Mouse (Mus musculus) neural tube, embryonic 14.5 days (tissue): ENCODE data around the gene Tbc1d20. TPM values are rescaled to one million over a fixed set of nuclear protein-coding genes. Genes with fewer than 3 reads are reported as not detected.
"Not testable (repeated sequence)": the region's sequence is repeated elsewhere in the genome, so short reads cannot be mapped to it uniquely, and the experiment has no call there.

Source experiments
- ATAC-seq: fragments of 200-750 bp; cut with Nextera tagmentation; 2 replicates; pipeline ENCODE4 v1.8.0; 2017; ENCODE audit warnings: low read depth, mild to moderate bottlenecking, moderate TSS enrichment, moderate library complexity
- H3K27ac ChIP-seq: fragments of 300-500 bp; sonication (generic); 2 replicates; pipeline ENCODE4 v1.5.1; 2014; ENCODE audit warnings: low read depth, mild to moderate bottlenecking, control low read depth, low read length, moderate library complexity, mixed read lengths
- H3K27me3 ChIP-seq: fragments of 300-500 bp; sonication (generic); 2 replicates; pipeline ENCODE4 v1.6.1; 2014; ENCODE audit warnings: low read length; ENCODE audit not compliant: control insufficient read depth, insufficient read depth
- H3K36me3 ChIP-seq: fragments of 300-500 bp; sonication (generic); 2 replicates; pipeline ENCODE4 v1.6.1; 2014; ENCODE audit warnings: low read length, mixed read lengths; ENCODE audit not compliant: control insufficient read depth, insufficient read depth
- H3K4me1 ChIP-seq: fragments of 300-500 bp; sonication (generic); 2 replicates; pipeline ENCODE4 v1.6.1; 2014; ENCODE audit warnings: low read length; ENCODE audit not compliant: control insufficient read depth, insufficient read depth
- H3K4me2 ChIP-seq: fragments of 300-500 bp; sonication (generic); 2 replicates; pipeline ENCODE4 v1.6.1; 2014; ENCODE audit warnings: mild to moderate bottlenecking, low read depth, low read length, control low read depth
- H3K4me3 ChIP-seq: fragments of 300-500 bp; sonication (generic); 2 replicates; pipeline ENCODE4 v1.5.1; 2014; ENCODE audit warnings: low read depth, low read length, control low read depth, mixed read lengths
- H3K9ac ChIP-seq: fragments of 300-500 bp; sonication (generic); replicated peaks from 2 replicates; pipeline ENCODE4 v1.6.1; 2014; ENCODE audit warnings: low read depth, mild to moderate bottlenecking, control low read depth, low read length, mixed read lengths
- H3K9me3 ChIP-seq: fragments of 300-500 bp; sonication (generic); 2 replicates; pipeline ENCODE4 v1.6.1; 2016; ENCODE audit warnings: low read length; ENCODE audit not compliant: control insufficient read depth
- WGBS: fragments of 180-500 bp; shearing (Covaris S2); extraction: QIAGEN DNeasy Blood & Tissue Kit; methylation state at CpG from one replicate; pipeline ENCODE4 v1.1.7; 2014; 5-methylcytosine and 5-hydroxymethylcytosine counted together
- polyA plus RNA-seq: library from polyadenylated mRNA; unstranded; fragments of >200 nt; fragmentation: Nextera tagmentation; extraction: Ambion mirVana; gene quantifications from 2 replicates; pipeline ENCODE4 v1.2.1, GENCODE M21; 2014

Gene Tbc1d20
- 28.0 and 33.9 TPM in 2 replicates for polyA plus RNA-seq

DNA sequence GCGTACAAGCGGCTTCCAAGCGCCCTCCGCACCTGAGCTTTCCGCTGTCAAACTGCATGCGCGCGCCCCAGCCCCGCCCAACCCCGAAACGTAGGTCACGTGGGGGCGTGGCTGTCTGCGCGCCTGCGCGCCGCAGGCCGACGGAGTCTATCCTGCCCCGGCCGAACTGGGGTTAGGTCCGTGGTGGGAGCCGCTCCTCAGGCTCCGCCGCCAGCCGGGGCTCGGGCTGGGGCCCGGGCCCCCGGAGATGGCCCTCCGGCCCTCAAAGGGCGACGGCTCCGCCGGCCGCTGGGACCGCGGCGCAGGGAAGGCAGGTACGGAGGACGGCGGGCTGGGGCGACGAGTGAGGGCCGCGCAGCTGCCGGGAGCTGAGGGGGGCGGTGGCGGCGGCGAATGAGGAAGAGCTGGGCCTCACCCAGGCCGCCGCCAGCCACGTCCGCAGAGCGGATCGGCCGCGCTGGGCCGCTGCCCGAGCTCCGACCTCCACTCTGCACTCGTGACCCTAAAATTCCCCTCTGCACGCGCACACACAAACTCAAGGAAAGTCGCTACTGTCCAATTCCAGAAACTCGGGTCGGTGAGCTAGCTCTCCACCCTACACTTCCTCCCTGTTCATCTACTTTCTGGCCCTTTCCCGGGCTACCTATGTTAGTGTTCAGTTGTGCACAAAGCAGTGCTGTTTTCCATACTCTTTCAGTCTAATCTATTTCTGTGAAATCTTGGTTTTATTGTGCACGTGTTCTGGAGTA lies at the start of gene Tbc1d20:
TSS of gene Tbc1d20 (plus strand) at position 102 of the 749 bp plus-strand sequence.
- H3K4me3 ChIP-seq = peak within 1 kb of the TSS; percentile 89
- H3K27me3 ChIP-seq = no peaks in the 10 kb centered on the region
- peak; percentile 98 for ATAC-seq
- H3K4me2 ChIP-seq = peak within 1 kb of the TSS; percentile 84
- H3K27ac ChIP-seq = peak within 1 kb of the TSS; percentile 77
- WGBS = under 1% methylated on average over 49 of the region's 70 CpGs
- peaks cover 23% of the 10 kb centered on the region for H3K4me1 ChIP-seq
- peak within 1 kb of the TSS; percentile 93 for H3K9ac ChIP-seq
- no peaks in the 10 kb centered on the region for H3K36me3 ChIP-seq
- H3K9me3 ChIP-seq = no peaks in the 10 kb centered on the region

DNA sequence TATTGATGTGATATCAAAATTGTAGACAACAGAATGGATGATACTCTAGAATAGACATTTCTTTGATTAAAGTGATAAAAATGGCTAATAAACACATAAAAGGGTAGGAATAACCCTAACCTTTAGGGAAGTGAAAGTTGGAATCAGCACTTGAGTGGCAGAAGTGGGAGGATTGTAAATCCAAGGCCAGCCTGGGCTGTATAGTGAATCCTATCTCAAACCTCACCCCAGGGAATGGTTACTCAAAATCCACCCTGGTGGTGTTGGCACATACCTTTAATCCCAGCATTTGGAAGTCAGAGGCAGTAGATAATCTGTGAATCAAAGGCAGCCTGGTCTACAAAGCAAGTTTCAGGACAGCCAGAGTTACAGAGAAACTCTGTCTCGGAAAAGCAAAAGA lies 46.4 kb upstream of the Tbc1d20 start:
- H3K4me1 ChIP-seq = 0 out of 2 replicates have a peak, but pooled peaks cover 3% of the 10 kb centered on the region
- H3K4me2 ChIP-seq = no peak overlapping the region
- WGBS = 87% methylated on average over 1 of the region's 1 CpGs
- H3K27me3 ChIP-seq = no peaks in the 10 kb centered on the region
- ATAC-seq = no peak
- no peaks in the 10 kb centered on the region for H3K36me3 ChIP-seq
- H3K9me3 ChIP-seq = no peaks in the 10 kb centered on the region
- H3K4me3 ChIP-seq = no peak overlapping the region
- H3K27ac ChIP-seq = no peak overlapping the region
- no peak overlapping the region for H3K9ac ChIP-seq

DNA sequence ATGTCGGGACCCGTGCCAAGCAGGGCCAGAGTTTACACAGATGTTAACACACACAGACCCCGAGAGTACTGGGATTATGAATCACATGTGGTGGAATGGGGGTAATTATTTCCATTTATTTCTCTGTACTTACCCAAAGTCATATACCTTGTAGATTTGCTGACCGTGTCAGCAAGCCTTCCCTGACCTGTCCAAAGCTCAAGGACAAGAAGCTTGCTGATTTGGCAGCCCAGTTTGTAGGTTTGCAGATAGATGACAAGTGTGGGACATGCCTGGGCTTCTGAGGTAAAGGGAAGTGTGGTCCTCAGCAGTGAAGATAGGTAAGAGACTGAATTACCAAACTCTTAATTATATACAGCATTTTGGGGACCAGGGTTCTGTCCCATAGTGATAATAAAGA lies 43.1 kb upstream of the Tbc1d20 start:
- Histone ChIP-seq H3K4me1 (no peaks in the 10 kb centered on the region), H3K27me3 (no peaks in the 10 kb centered on the region), H3K36me3 (peaks cover 13% of the 10 kb centered on the region), H3K4me3 (no peak overlapping the region), H3K4me2 (no peak overlapping the region), H3K9me3 (no peaks in the 10 kb centered on the region), H3K27ac (no peak overlapping the region), H3K9ac (no peak overlapping the region)
- WGBS = 81% methylated on average over 2 of the region's 4 CpGs
- no peak for ATAC-seq

DNA sequence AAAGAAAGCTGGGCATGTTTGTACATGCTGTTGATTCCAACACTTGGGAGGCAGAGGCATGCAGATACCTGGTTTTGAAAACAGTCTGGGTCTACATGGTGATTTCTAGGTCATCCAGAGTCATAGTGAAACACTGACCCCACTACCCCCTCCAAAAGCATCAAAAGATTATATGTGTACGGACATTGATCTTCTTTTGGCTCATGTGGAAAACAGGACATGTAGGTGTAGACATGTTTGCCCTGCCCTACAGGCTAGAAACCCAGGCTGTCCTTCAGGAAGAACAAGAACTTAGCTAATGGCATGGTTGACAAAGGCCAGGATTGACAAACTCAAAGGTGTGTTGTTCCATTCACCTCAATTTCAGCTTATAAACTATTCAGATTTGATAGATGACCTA lies 33.9 kb upstream of the Tbc1d20 start:
- H3K9ac ChIP-seq = no peak overlapping the region
- no peaks in the 10 kb centered on the region for H3K4me1 ChIP-seq
- no peaks in the 10 kb centered on the region for H3K27me3 ChIP-seq
- H3K9me3 ChIP-seq = no peaks in the 10 kb centered on the region
- no peak for ATAC-seq
- H3K4me2 ChIP-seq = no peak overlapping the region
- H3K27ac ChIP-seq = no peak overlapping the region
- H3K4me3 ChIP-seq = no peak overlapping the region
- peaks cover 63% of the 10 kb centered on the region for H3K36me3 ChIP-seq
- WGBS = 97% methylated on average over 1 of the region's 1 CpGs

DNA sequence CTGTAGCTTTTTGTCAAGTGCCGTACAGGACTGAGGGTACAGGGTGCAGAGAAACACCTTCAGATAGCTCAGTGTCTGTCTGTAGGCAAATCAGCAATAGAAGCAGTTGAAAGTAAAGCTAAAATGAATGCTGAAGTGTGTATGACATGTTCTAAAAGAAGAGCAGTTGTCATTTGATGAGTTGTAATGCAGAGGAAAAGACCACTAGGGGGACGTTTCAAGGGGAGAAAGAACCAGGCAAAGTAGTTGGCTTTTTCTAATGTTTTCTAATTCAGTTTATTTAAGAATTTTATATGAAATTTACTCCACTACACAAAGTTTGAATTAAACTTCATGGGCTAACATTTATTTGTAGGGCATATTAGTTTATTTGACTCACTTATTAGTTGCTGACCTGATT lies 20.0 kb upstream of the Tbc1d20 start:
- H3K4me3 ChIP-seq = no peak overlapping the region
- H3K9ac ChIP-seq = no peak overlapping the region
- H3K9me3 ChIP-seq = no peaks in the 10 kb centered on the region
- H3K36me3 ChIP-seq = peaks cover 40% of the 10 kb centered on the region
- no peak overlapping the region for H3K4me2 ChIP-seq
- H3K27me3 ChIP-seq = no peaks in the 10 kb centered on the region
- H3K27ac ChIP-seq = no peak overlapping the region
- no peaks in the 10 kb centered on the region for H3K4me1 ChIP-seq
- no peak for ATAC-seq
- WGBS = 79% methylated on average over 2 of the region's 2 CpGs

DNA sequence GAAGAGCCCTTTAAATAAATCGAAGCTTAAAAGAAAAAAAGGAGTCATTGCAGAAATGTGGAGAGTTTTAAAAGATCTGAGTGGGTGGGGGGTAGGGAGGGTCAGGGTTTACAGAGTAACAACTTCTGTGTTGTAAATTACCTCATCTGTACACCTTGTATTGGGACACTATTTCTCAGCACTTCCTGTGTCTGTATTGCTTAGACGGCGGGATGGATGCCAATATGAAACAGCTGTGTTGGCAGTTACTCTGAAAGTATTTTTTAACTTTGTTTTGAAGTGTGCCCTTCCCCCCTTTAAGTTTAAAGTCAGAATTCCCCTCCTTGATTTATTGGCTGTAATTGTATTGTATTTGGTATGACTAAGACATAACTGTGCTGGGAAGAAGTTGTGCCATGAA lies 12.2 kb upstream of the Tbc1d20 start:
- no peak for ATAC-seq
- Histone ChIP-seq H3K4me1 (no peaks in the 10 kb centered on the region), H3K36me3 (peaks cover 32% of the 10 kb centered on the region; the same call in 1 of the 2 replicates), H3K4me2 (no peak overlapping the region), H3K4me3 (no peak overlapping the region), H3K27me3 (no peaks in the 10 kb centered on the region), H3K27ac (no peak overlapping the region), H3K9ac (no peak overlapping the region), H3K9me3 (no peaks in the 10 kb centered on the region)
- WGBS = 91% methylated on average over 3 of the region's 3 CpGs

DNA sequence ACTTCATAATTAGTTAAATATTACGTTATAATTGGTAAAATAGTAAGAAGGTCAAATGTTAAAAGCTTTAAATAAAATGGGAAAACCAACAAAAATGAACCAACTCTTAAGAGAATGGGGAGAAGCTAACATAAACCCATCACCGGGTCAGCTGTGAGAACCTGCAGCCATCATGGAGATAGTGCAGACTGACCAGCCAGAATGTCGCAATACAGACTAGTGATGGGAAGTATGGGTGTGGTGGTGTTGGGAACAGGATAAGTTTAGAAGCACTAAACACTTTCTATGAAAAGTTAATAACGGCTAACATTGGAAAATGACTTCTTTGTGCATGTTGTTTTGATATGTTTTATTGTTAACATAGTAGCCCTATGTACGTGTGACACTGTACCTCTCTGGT lies 6.1 kb upstream of the Tbc1d20 start:
- Histone ChIP-seq H3K4me1 (no peaks in the 10 kb centered on the region), H3K9ac (no peak overlapping the region), H3K27ac (no peak overlapping the region), H3K27me3 (no peaks in the 10 kb centered on the region), H3K36me3 (peaks cover 23% of the 10 kb centered on the region; the same call in 1 of the 2 replicates), H3K4me3 (no peak overlapping the region), H3K4me2 (no peak overlapping the region), H3K9me3 (no peaks in the 10 kb centered on the region)
- ATAC-seq = no peak
- WGBS = 95% methylated on average over 5 of the region's 5 CpGs

DNA sequence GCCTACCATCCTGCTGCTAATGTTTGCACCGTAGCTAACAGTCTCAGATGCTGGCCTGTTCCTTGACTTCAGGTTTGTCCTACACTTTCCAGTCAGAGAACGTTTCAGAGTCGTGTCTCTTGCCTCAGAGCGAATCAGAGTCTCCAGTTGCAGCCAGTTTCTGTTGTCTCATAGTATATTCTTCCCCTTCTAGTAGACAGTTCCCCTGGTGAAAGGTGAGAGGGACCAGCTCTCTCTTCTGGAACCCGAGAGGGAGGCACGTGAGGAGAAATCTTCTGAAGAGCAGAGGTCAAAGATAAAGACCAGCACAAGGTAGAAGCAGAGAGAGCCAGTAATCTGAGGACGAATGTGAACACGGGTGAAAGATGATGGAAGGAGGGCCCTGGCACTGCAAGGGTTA lies 5.6 kb upstream of the Tbc1d20 start:
- Histone ChIP-seq H3K9me3 (no peaks in the 10 kb centered on the region), H3K27me3 (no peaks in the 10 kb centered on the region), H3K4me1 (no peaks in the 10 kb centered on the region), H3K36me3 (peaks cover 21% of the 10 kb centered on the region; the same call in 1 of the 2 replicates), H3K9ac (no peak overlapping the region), H3K27ac (no peak overlapping the region), H3K4me2 (no peak overlapping the region), H3K4me3 (no peak overlapping the region)
- WGBS = 88% methylated on average over 8 of the region's 8 CpGs
- ATAC-seq = no peak

DNA sequence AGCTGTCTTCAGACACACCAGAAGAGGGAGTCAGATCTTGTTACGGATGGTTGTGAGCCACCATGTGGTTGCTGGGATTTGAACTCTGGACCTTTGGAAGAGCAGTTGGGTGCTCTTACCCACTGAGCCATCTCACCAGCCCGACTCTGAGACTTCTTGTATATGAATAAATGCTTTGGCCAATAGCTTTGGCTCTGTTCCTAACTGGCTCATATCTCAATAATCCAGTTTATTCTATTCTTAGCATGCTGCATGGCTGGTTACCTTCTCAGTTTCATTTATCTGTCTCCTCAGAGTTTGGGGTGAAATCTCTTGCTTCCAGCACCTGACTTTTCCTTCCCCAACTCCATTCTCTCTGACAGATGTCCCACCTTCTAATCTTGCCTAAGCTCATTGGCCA lies 4.0 kb upstream of the Tbc1d20 start:
- H3K9ac ChIP-seq, ATAC-seq, H3K27me3 ChIP-seq, H3K4me2 ChIP-seq, H3K4me3 ChIP-seq, H3K4me1 ChIP-seq, H3K27ac ChIP-seq, H3K9me3 ChIP-seq, H3K36me3 ChIP-seq: not testable (repeated sequence)
- 86% methylated on average over 1 of the region's 2 CpGs for WGBS
